Mouse (Mus musculus): ENCODE results near the gene Gm6525.

Gene Gm6525

DNA sequence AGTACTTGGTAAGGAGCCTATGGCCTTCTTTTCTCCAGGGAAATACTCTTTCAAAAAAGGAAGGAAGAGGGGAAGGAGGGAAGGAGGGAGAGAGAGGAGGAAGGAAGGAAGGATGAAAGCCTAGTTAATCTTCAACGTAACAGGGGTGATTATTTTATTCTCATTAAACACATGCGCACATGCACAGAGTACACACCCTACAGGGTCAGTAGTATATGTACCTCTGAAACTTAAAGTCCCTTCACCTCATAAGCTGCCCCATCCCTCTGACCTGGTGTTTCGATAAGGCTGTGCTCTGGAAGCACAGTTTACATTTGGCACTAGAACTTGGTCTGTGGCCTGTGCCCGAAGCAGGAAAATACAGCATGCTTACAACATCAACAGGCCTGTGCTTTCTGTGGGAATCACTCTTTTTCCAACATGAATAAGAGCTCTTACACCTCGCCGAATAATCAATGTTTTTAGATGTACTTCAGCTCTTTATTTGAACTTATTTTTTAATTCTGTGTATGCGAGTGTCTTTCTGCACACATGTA lies 37.5 kb downstream of the Gm6525 start:
- no peak for DNase-seq (ENCODE audit: low spot score in 2 of 2)

DNA sequence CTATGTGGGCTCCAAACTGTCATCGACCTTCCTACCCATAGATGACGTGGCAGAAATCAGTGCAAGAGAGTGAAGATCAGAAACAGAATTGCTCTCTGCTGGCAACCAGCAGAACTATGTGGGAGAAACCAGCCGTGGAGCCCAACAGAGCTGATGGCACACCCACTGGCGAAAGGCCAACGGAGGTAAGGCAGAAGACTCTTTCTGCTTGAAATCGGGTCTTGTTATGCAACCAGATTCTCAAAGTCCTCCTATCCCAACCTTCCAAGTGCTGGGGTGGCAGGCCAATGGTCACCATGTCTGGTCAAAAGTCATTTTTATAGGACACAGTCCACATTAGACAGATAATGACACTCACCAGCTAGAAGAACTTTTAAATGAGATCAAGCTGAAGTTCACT lies 40.6 kb downstream of the Gm6525 start:
- DNase-seq (ENCODE audit: low spot score in 2 of 2) = no peak

DNA sequence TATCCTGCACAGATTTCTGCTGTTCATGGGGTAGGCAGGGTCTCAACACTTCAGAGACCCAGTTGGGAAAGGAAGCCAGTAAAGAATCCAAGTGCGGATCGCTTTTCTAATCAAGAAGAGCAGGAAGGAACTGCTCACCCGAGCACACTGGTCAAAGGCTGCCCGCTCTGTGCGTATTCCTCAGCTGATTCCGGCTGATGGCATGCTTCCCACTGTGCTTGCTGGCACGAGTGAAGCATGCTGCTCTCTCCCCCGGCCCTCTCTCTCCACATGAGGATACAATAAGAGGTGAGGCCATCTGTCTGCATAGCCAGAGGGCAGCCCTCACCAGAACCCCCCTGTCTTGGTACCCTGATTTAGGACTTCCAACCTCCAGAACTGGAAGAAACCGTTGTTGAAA lies 41.3 kb downstream of the Gm6525 start:
- no peak for DNase-seq (ENCODE audit: low spot score in 2 of 2)

DNA sequence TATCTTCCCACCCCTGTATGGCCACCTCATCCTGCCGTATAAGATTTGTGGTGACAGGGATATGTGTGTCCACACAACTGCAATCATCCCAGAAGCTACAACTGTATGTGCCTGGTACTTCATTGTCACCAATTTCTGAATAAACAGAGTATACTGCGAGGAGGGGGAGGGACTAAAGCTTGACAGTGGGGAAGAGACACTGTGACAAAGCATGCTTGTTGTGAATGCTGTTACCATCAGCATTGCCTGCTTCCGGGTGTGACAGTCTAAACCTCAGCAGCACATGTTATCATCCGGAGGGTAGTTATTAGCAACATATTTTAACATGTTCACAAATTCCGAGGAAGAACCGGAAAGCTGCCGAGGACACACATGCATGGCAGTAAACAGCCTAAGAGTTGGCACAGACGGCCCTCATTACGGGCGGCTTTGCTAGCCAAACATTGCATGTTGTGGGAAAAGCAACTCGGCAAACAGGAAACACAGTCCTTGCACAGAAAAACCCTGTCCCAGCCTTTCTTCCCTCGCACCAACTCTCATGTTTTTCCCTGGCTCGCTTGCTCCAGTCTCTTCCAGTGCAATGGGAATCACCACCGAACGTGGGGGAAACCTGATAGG lies 41.9 kb downstream of the Gm6525 start:
- DNase-seq (ENCODE audit: low spot score in 2 of 2) = no peak

DNA sequence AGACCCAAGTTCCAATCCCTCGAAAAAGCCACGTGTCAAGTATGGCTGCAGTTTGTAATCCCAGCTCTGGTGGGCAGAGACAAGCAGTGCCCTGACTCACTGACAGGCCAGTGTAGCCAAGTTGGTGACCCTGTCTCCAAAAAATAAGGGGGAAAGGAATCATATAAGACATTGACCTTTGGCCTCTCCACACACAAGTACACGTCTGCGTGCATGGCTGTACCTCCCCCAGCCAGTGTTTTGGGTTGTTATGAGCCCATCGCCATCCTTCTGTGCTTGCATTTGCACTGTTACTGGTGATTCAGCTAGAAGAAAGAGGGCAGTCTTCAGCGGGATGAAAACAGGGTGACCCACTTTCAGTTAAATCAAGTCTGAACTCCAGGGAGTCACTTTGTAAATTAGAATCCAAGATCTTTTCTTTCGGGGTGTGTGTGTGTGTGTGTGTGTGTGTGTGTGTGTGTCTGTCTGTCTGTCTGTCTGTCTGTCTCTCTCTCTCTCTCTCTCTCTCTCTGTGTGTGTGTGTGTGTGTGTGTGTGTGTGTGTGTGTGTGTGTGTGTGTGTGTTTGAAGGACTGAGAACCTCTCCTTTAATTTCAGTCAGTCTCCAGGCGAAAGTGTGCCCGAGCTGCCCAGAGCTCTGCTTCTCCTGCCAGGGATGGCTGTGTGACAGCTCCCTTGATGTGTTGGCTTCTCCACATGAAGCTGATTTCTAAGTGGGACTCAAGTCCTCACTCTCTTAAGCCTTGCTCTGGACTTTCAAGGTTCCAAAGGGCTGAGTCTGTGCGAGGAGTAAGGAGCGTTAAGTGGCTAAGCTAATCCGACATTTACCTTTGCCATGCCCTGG lies 43.4 kb downstream of the Gm6525 start:
- no peak for DNase-seq (ENCODE audit: low spot score in 2 of 2)

DNA sequence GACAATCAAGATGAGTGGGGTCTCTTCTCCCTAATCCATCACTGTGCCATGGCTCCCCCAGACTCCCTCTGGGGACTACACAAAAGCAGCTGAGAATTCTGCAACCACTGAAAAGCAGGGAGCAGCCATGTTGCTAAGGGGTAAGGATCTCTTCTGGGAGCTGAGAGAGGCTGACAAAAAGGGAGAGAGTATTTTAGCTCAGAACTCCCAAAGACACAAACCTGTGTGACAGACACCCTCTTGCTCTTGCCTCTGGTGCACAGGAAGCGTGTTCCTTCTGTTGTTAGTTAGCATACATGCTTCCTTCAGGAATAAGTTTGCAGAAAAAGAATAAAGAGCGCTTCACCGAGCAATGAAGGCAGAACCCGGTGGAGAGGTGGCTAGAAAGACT lies 44.1 kb downstream of the Gm6525 start:
- no peak for DNase-seq (ENCODE audit: low spot score in 2 of 2)

DNA sequence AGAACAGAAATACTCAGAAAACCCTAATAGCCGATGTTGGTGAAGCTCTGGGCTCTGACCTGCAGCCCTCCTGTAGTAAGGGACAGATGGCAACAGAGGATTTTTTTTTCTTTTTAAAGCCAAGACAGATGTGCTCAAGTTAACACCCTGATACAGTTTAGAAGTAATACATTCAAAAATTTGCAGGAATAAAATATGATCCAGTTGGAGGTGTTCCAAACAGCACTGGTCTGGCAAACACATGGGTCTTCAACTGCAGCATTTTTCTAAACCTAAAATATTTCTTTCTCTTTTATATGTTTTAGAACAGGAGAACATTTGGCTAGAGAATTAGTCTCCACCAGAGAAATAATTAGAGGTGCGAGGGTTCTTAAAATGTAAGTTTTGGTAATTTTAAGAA lies 44.6 kb downstream of the Gm6525 start:
- no peak for DNase-seq (ENCODE audit: low spot score in 2 of 2)

DNA sequence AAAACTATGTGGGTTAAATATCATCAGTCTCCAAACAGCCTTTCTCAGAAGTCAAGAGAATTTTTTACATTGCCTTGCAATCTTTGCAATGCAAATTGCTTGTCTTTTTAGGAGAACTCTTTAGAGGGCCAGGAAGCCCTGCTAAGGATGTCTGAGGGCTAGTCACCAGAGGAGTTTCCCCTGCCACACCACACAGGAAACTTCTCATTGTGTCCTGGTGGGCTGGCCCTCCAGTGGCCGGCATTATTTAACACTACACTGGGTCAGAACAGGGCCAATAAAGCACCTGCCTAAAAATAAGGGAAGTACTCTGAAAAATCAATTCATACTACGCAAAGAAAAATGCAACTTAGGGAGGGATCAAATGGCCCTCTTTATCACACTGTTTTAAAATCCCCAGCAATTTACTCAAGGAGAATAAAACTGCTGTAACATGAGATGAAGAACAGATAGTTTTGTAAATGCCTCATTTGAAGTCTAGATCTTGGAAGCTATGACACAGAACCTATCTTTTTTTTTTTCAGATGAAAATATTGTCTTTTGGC lies 45.3 kb downstream of the Gm6525 start:
- no peak for DNase-seq (ENCODE audit: low spot score in 2 of 2)

DNA sequence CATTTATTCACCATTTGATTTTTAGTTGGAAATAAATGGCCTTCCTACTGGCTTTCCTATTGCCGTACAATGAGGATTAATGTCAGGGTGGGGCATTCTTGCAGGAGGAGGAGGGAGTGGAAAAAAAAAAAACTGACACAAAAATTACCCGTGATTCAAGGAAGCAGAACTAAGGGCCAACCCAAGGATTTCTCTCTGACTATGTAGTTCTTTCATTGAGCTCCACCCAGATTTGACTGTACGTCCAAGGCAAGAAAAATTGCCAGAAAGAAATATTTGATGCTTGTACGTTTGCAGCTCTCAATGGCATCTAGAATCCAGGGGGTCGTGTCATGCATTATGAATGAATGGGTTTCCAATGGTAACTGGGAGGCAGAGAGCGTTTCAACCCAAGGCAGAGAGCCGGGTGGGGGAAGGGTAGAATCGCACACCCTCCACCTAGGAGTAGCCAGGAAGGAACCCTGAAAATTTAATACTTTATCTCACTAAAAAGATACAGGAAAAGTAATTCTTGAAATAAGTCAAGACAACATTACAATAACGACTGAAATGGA lies 45.9 kb downstream of the Gm6525 start:
- no peak for DNase-seq (ENCODE audit: low spot score in 2 of 2)

DNA sequence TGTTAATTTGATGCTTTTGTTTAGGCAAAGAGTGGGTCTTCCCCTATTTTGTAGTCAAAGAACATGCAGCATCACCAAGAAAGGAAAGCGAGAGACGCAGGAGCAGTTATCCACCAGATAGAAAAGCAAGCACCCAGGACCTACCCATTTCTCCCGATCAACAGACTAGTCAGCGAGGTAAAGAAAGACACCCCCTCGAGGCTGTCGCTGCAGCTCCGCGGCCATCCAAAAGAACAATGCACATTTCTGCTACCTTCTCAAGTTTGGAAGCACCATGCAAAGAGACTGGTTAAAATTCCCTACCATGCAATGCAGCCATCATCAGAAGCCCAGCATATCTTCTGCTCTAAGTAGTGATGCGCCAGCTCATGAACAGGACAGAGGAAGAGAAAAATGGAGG lies 46.4 kb downstream of the Gm6525 start:
- no peak for DNase-seq (ENCODE audit: low spot score in 2 of 2)

DNA sequence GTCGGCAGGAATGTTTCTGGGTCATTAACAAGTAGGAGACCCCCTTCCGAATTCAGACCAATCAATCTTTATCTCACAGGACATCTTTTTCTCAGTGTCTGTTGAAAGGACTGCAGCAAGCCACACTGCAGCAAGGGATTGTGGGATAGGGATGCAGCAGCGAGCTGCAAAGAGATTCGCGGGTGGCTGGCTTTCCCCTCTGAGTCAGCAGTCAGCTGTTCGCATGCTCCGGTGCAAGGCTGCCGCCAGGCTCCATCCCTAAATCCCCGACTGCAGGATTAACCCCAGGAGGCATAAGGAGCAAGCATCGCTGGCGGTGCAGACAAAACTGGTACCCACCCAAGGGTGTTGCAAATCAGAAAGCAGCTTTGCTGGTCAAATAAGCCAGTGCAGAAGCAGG lies 46.8 kb downstream of the Gm6525 start:
- peak; percentile 54 to 77 for DNase-seq (ENCODE audit: low spot score in 2 of 2)

All from frontal cortex, postnatal 25 days (tissue).